Mouse (Mus musculus): ENCODE data around the gene Il11ra1.

- TF ChIP-seq TAL1 (IDR thresholded peaks at IDR 0.05; ENCODE audit: low read length) (no peak), GATA1 (IDR thresholded peaks at IDR 0.05; ENCODE audit: low read length) (no peak)
These were observed 20.5 kb upstream of the Il11ra1 start for GRCm38 (mm10) chr4:41679291-41679690.

All from erythroblast, embryonic 14.5 days (primary cell).